Mouse (Mus musculus) ovary, postnatal 14 days (tissue): ENCODE data around the gene Xrcc5.

Source experiments
- DNase-seq: peaks from one replicate; pipeline ENCODE4 v3.0.0; 2022; ENCODE audit warnings: low spot score

Xrcc5 gene

DNA sequence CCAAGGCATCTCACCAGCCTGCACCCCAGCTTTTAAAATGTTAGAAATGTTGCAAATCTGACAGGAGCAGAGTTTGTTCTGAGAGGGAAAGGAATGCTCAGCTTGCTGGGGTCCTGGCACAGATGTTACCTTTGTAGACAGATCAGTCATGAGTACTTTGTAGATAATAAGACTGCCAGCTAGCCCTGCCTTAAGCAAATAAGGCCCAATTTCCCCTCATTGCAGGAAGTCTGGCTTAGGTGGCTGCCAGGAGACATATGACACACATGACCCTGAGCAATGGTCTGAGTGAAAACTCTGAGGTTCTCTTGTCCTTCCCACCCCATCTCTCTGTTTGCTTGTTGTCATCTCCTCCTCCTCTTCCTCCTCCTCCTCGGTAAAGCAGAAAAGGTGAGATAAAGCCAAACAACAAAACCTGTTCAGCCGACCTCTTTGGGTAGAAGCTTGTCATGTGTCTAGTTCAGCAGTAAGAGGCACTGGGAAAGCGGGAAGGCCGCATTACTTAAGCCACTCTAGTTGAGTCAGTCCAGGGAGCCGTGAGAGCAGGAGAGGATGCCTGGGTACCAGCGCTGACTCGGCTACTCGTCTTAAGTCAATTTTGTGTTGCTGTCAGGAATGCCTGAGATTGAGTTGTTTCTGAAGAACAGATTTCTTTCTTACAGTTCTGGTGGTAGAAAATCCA lies 92.6 kb downstream of the Xrcc5 start:
- no peak for DNase-seq

DNA sequence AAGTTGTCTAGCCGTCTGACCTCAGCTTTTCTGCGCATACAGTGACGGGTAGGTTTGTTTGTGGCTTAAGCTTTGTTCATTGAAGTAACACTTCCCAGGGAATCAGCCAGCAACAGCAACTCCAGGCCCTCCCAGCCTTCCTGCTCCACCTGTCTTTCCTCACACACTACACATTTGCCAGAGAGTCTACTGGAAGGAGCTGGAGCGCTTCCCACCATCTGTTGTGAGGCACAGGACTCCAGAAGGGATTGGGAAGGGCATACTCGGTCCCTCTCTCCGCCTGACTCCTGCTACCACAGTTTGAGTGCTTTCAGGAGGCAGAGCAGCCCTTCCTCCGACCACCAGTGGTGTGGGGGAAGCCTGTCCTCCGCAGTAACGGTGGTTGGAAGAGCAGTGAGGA lies 93.4 kb downstream of the Xrcc5 start:
- DNase-seq: no peak

DNA sequence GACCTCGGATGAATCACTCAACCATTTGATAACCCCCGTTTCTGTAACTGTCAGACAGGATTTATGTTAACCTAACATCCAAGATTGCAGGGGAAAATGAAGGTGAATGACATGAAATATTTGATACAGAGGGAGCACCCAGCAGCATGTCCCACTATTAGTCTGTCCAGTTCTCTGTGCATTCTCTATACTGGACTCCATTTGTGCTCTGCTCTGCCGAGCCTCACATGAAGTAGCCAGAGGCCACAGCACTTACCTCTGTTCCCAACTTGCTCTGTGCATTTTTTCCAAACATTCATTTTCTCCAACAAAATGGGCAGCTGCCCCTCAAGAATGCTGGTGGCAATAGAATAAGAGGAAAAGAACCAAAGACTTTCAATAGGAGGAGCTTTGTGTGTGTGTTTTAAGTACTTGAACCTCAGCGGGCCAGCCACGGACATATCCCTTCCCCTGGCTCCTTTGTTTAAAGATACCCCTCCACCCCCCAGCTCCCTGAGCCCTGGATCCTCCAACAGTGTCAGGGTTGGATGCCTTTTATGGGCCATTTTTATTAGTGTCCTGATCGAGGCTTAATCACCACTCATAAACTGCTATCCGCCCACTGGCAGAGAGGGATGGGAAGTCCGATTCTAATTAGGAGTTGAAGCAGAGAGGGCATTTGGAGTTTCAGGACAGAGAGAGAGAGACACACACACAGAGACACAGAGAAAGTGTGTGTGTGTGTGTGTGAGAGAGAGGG lies 94.3 kb downstream of the Xrcc5 start:
- DNase-seq: no peak

DNA sequence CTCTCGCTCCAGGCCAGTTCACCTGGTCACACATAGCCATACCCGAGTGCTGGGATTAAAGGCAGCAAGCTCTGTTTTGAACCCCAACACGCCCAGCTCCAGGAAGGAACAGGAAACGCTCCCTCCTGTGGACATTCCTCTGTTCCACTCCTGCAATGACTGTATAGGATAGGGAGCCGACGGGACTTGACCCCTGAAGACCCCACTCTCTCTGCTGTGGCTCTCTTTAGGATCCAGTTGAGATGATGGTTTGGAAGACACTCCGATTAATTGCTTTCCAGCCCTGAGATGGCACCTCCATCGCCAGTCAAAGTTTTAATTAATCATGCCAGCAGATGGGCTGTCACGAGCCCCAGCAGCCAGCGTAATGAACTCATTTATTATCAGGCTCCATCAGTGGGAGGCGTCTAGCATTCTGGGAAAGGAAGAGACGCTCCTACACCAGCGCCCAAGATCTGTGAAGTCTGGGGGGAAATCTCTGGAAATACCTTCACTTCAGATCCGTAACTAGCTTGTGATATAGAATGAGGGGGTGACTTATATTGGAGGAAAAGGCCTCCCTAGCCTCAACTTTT lies 99.4 kb downstream of the Xrcc5 start:
- DNase-seq: no peak

DNA sequence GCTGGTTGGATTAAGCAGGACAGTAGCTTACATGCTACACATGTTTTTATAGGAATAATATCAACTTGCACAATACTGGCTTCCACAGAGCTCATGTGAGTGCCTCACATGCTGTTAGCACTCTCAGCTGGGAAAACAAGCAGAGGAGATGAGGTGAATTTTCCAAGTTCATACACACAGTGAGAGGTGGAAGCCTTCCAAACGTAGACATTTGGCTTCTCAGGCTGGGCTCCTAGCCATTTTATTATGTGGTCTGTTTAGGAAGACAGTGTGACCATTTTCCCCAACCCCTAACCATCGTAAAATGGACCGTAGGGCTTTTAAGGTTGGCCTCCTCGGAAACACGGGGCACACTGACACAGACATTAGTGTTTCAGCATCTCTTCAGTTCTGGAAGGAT lies 102.7 kb downstream of the Xrcc5 start:
- no peak for DNase-seq

DNA sequence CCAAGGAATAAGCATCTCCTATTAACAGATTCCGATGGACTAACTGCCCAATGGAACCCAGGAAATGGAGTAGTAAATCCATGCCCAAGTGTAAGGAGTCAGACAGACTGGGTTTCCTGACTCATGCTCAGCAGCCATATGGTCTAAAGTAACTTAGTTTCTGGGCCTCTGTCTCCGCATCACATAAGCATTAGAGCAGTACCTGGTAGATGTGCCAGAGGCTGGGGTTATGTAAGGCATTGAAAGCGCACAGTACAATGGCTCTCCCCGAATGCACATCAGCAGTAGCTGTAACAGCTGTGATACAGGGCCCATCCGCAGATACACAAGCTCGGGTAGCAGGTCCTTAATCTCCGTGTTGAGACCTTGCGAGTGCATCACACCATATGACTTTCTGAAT lies 103.9 kb downstream of the Xrcc5 start:
- DNase-seq: no peak

DNA sequence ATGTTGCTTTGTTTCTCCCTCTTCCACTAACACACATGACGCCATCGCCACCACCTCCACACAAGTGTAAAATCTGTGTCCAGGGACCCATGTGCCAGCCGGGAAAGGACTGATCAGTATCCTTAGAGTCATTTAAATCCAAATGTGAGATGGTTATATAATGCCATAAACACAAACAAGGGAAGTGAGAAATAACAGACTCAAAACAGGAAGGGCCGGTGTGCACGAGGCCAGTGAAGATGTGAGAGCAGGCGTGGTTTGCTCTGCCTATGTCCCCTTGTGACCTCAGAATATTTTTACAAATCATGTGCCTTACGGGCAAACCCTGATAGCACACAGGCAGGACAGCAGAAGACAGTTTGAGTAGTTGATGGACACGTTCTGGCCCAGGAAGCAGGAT lies 106.0 kb downstream of the Xrcc5 start:
- DNase-seq: no peak

DNA sequence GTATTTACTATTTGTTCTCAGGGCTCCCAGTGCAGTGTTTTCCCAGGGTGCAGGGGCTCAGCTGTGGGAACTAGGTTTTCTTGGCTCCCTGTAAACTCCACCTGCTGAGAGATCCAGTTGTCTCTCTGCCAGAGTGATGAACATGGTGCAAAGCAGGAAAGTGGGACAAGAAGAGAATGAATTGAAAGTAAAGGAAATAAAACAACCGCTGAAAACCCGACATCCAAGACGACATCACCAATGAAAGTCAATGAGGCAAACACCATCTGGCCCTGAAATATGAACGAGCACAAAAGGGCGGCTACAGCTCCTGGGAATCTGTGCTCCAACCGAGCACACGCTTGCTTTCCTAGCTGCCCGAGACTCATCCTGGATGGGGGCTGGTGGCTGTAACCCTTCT lies 106.9 kb downstream of the Xrcc5 start:
- no peak for DNase-seq

DNA sequence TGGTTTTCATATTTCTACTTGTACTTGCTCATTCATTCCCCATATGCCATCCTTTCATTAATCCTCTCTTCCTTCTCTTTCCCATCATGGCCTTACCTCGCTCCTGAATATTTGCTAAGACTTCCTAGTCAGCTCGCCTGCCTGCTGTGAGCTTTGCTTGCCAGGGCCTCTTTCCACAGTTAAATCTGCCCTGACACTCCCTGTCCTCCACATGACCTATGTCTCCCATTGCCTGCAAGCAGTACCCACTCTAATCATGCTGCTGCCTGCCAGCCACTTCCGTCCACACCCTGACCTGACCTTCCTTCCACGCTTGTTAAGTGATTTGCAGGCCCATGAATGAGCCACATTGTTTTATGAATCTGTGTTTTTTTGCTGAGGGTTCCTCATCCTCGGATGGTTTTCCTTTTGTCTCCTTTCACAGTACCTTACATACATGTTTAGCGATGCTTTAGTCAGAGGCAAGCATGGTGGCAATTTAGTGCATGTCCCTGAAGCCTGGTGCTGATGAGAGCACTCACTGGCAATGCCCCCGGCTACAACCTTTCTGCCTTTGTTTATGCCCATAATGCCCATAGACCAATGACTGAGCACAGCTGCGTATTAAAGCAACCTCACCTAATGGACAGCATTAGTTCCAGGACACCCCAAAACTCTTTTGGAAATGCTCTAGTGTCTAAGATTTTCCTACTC lies 107.5 kb downstream of the Xrcc5 start:
- no peak for DNase-seq

DNA sequence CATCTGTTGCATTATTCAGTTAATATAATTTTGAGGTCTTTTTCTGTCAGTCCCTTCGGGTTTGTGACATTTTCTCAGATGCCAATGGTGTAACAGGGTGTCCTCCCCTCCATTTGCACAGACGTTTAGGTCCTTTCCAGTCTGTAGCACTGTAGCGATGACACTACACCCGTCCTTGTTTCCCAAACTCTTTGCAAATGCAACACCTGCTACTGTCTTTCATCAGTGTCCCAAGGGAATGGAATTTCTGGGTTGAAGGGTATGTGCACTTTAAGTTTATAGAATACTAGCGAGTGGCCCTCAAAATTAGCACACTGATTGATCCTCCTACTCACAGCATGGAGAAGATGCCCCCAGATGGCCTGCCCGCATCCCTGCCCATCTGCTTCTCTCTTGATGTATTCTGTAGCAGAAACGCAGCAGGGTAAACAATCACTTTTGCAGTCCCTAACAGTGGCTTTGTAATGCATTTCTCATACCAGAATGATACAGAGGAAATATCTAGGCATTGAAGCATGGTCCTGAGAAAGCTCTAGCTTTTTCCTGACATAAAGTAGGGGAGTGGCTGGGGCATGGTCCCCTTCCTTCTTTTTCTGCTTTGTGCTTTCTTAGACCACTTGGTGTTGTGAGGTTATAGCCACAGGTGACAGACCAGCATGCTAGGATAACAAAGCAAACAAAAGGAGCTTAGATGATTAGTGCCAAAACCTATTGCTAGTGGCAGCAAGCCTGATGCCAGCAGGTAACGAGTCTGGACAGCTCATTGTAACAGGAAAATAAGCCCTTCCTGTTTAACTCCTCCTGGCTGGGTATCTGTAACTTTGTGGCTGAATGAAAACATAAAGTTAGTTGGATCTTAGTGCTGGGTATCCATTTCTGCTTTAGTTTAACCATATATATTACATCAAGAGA lies 111.8 kb downstream of the Xrcc5 start:
- DNase-seq: no peak

DNA sequence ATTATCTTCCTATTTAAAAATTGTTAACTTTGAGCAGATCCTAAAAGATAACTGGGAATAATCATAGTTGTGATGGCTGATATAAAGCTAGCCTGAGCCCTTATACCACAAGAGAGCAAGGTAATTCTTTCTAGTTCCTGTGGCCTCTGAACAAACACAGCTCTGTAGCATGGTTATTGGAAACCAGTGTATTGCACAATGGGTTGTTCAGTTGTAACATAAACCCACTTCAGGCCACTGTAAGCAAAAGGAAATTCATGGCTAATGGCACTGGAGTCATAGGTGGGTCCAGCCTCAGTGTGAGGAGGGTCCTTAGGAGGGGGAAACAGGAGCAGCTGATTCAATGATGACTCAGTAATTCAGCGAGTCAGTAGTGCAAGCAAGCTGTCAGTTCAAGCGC lies 113.0 kb downstream of the Xrcc5 start:
- no peak for DNase-seq

DNA sequence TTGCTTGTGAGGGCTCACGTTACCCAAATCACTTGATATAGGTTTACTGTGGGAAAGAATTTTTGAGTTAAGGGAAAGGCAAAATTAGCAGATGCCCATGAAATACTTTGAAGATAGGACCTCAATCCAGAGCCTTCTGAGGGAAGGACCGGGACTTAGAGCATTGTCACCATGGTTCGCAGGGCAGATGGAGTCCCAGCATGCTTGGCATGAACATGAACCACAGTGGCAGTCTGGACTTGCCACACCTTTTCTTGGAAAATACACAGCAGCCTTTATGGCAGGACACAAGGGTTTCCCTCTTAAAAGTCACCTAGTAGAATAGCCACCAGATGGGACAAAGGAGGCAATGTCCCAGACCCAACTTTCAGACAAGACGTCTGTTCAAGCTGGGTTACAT lies 114.9 kb downstream of the Xrcc5 start:
- no peak for DNase-seq

DNA sequence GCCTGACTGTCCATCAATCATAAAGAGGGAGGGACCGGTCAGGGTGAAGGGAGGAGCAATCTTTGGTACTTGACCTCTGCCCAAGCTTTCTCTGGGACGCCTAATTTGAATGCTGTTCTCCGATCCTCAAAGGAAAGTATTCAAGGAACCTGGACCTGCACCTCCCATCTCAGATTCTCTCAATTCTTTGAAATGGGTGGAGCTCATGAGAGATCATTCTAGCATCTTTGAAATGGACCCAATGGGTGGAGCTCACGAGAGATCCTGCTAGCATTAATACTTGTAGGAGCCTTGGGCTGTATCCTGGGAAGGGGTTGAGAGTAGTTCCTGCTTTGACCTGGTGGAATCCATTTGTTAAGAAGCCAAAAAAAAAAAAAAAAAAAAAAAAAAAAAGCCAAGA lies 119.2 kb downstream of the Xrcc5 start:
- DNase-seq: no peak

DNA sequence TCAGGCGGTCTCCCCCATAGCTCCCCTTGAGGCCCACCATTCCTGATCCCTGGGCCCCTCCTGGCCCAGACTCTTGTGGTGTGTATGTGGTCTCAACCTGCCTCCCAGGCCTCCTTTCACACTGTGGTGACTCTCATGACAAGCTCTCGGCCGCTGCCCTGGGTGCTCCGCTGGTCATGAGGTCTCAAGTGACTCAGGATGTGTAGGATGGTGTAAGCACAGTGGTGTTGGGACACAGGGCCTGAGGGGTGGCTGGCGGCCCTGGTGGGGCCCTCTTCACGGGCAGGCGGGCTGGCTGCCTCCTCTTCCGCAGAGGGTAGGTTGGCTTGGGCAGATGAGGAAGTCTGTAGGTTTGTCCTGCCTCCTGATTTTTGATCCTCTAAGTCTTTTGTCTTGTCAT lies 121.3 kb downstream of the Xrcc5 start:
- no peak for DNase-seq

DNA sequence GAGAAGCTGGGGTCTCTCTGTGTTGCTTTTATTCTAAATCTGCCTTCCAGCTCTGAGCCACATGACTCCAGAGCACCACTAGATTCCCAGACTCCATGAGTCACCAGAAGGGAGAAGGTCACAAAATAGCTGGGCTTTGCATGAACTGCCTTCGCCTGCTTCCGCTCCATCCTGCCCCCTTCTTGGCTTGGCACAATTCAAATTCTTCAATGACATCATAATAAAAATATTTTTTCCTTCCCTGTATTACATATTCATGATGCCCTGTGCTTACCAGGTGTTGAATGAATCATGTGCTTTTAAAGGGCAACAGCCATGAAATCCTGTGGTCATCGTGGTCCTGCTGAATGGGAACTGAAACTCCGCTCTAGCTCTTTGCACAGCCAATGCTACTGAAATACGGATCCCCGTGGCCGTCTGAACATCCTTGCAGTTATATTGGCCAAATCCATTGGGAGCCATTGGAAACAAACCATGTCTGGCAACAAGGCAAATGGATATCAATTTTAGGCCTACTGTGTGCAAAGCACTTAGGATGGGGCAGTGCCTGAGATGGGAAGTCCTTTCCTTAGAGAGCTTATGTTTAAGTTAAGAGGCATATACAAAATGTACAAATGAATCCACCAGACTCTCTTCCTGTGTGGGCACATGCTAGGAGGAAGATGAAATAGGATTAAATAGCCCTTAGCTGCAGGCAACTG lies 122.0 kb downstream of the Xrcc5 start:
- no peak for DNase-seq

DNA sequence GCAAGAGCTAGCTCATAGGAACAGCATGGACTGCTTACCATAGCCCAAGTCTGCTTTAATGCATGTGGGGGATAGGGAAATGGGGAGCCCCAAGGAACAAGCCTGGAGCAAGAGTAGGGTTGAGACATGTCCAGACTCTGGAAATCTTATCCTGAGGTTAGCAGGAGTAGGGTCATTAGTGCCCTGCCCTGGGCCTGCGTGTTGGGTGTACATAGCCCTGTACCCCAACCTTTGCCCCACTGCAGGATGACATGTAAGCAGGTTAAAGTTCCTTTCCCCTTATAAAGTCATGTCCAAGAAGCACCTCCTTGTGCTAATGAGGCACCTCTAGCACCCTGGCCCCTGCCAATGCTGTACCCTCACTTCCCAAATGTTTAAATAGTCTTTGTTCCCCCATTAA lies 125.4 kb downstream of the Xrcc5 start:
- no peak for DNase-seq

DNA sequence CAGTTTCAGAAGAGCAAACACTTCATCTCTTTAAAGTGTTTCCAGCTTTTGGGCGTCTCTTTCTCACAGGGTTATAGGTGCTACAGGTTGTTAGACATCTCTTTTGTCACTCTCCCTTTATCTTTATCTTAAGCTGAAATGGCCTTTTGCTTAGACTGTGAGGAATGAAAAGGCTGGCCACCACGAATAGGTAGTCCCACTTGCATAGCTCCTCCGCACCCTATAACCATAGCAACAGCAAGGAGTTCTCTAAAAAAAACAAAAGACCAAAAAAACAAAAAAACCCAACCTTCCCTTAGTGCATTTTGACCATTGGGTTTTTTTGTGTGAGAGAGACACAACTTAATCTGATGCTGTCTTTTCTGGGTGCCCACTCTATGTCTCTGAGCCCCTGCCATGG lies 127.3 kb downstream of the Xrcc5 start:
- DNase-seq: no peak

DNA sequence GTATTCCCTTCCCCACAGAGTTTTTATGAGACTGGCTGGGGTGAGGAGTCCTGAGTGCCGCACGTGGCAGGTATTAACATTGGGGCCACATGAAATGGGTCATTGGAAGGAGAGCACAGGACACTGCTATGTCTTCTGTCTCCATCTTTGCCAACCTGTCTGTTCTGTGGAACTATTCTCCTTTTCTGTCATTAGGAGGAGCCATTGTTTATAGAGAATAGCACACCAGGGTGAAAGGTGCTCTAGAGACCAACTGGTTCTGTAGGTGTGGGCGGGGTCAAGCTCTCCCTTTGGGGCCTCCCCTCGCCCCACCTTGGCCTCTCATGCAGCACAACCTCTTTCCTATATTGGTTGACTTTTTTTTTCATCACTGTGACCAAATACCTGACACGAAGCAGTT lies 129.7 kb downstream of the Xrcc5 start:
- no peak for DNase-seq

DNA sequence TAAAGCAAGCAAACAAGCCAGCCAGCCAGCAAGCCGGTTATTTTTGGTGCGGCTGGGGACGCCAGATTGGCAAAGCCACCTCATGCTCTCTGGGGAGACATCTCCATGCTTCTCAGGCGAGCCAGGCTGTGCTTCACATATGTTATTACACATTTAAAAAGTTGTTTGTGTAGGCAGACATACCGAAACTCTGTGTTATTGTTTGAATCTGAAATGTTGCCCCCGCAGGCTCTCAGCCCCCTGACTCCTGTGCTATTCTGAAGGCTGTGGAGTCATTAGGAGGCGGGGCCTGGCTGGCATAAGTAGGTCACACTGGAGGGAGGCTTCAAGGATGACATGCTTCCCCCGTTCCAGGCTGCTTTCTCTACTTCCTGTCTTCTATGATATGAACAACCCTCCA lies 131.9 kb downstream of the Xrcc5 start:
- DNase-seq: no peak

DNA sequence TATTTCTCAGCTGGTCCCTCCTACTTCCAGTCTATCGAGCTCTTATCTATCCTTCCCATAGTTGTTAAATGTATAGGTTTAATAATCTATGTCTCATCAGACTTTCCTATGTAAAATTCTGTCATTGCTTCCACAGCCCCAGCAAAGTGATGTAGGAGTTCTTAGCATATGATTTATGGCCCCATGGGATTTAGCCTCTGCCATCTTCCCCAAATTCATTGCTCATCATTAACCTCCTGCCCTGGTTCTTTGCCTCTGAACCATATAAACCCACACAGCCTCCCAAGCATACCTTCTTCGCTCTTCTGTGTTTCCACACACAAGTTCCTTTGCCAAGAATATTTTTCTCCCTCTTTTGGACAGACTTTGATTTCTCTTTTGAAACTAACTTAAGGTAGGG lies 135.5 kb downstream of the Xrcc5 start:
- no peak for DNase-seq
